In genomic region chr8:105965266-105965904, GRCm38 (mm10) we compare ENCODE assay signal across 8 mouse cellular contexts. TPM values are rescaled to one million over a fixed set of nuclear protein-coding genes. Genes with fewer than 3 reads are reported as not detected.
DNase-seq lines count a peak whose midpoint lies in the region; ATAC-seq and TF ChIP-seq lines count a peak whose summit lies in the region.

No protein-coding gene starts in this region.

- peak; percentile 23; the same call in 1 of the 2 replicates for ATAC-seq in neural tube, embryonic 11.5 days (ENCODE audit: insufficient read depth, low FRiP score, low TSS enrichment)
- ATAC-seq in kidney, embryonic 14.5 days (ENCODE audit: low FRiP score, low TSS enrichment): peak; percentile 72

- TF ChIP-seq EP300 in heart, adult 2 months (IDR thresholded peaks at IDR 0.05; ENCODE audit: insufficient read depth, low read depth, low read length): no peak; the same call in 1 of the 2 replicates

- TF ChIP-seq CTCF in heart, adult 2 months (IDR thresholded peaks at IDR 0.05): no peak

- H3K9ac ChIP-seq in neural tube, embryonic 11.5 days (ENCODE audit: low read length): peak overlapping the region; percentile 60
- H3K9ac ChIP-seq in heart, adult 2 months (ENCODE audit: low read depth, low read length): peak overlapping the region; percentile 99
- peak overlapping the region; percentile 86 for H3K9ac ChIP-seq in kidney, embryonic 14.5 days (ENCODE audit: low read depth, low read length)

- no peak; the same call in 1 of the 2 replicates for TF ChIP-seq POLR2A in heart, adult 2 months (IDR thresholded peaks at IDR 0.05; ENCODE audit: insufficient read depth, low read depth, low read length)

- H3K4me2 ChIP-seq in neural tube, embryonic 11.5 days (ENCODE audit: low read depth): peak overlapping the region; percentile 60
- H3K4me2 ChIP-seq in kidney, embryonic 14.5 days (replicated peaks; ENCODE audit: low read depth, low read length): peak overlapping the region; percentile 78

- no peaks in the 10 kb centered on the region for H3K9me3 ChIP-seq in neural tube, embryonic 11.5 days (ENCODE audit: control insufficient read depth, low read length)
- no peaks in the 10 kb centered on the region for H3K9me3 ChIP-seq in kidney, embryonic 14.5 days (ENCODE audit: control insufficient read depth, low read length)

- DNase-seq in neural tube, embryonic 11.5 days (ENCODE audit: low spot score): no peak
- DNase-seq in neural tube, embryonic 10.5 days (ENCODE audit: extremely low spot score, low spot score): no peak
- DNase-seq in embryo, embryonic 10.5 days (ENCODE audit: low spot score): peak; percentile 46
- DNase-seq in heart, adult 2 months: no peak
- peak; percentile 52 for DNase-seq in lung, postnatal 25 days (ENCODE audit: low spot score)
- peak; percentile 38 for DNase-seq in spleen, adult 12 weeks (ENCODE audit: low spot score)
- no peak for DNase-seq in cerebellum, adult 11-12 months

- H3K36me3 ChIP-seq in neural tube, embryonic 11.5 days (ENCODE audit: control insufficient read depth, insufficient read depth, low read length): no peaks in the 10 kb centered on the region
- H3K36me3 ChIP-seq in heart, adult 2 months (ENCODE audit: control insufficient read depth, insufficient read depth, low read length): no peaks in the 10 kb centered on the region
- no peaks in the 10 kb centered on the region; the same call in 1 of the 2 replicates for H3K36me3 ChIP-seq in kidney, embryonic 14.5 days (ENCODE audit: control insufficient read depth, insufficient read depth, low read length)

- peaks cover 12% of the 10 kb centered on the region for H3K27me3 ChIP-seq in neural tube, embryonic 11.5 days (ENCODE audit: control insufficient read depth, insufficient read depth, low read length)
- H3K27me3 ChIP-seq in heart, adult 2 months (ENCODE audit: control insufficient read depth, insufficient read depth, low read length): no peaks in the 10 kb centered on the region
- no peaks in the 10 kb centered on the region for H3K27me3 ChIP-seq in kidney, embryonic 14.5 days (ENCODE audit: control insufficient read depth, insufficient read depth, low read length)

- H3K79me2 ChIP-seq in heart, adult 2 months (replicated peaks; ENCODE audit: control insufficient read depth, insufficient read depth, low read length): peaks cover 1% of the 10 kb centered on the region; the same call in 1 of the 2 replicates

- peak overlapping the region; percentile 53 for H3K4me3 ChIP-seq in neural tube, embryonic 11.5 days (ENCODE audit: low read depth, low read length)
- H3K4me3 ChIP-seq in heart, adult 2 months: peak overlapping the region; percentile 95
- peak overlapping the region; percentile 83 for H3K4me3 ChIP-seq in kidney, embryonic 14.5 days (ENCODE audit: low read length)

- H3K27ac ChIP-seq in neural tube, embryonic 11.5 days (ENCODE audit: low read depth, low read length): no peak overlapping the region
- H3K27ac ChIP-seq in heart, adult 2 months: peak overlapping the region; percentile 95
- H3K27ac ChIP-seq in kidney, embryonic 14.5 days (ENCODE audit: low read depth, low read length): peak overlapping the region; percentile 78; the same call in 1 of the 2 replicates

- WGBS in neural tube, embryonic 11.5 days: 3% methylated on average over 39 of the region's 40 CpGs
- WGBS in heart, adult 2 months: under 1% methylated on average over 40 of the region's 40 CpGs
- WGBS in kidney, embryonic 14.5 days: 2% methylated on average over 33 of the region's 40 CpGs

- intact Hi-C loops in heart, adult 2 months (cut with DNase I): loop anchor here (2.0 kb wide), 1 partner anchor 27 kb away; the partner anchor contains the start of gene Psmb10

- peaks cover 7% of the 10 kb centered on the region; the same call in 1 of the 2 replicates for H3K4me1 ChIP-seq in neural tube, embryonic 11.5 days (ENCODE audit: control insufficient read depth, insufficient read depth, low read length)
- peaks cover 16% of the 10 kb centered on the region for H3K4me1 ChIP-seq in heart, adult 2 months (ENCODE audit: control insufficient read depth, insufficient read depth, low read length)
- peaks cover 10% of the 10 kb centered on the region for H3K4me1 ChIP-seq in kidney, embryonic 14.5 days (ENCODE audit: control insufficient read depth, insufficient read depth, low read length)

RNA-seq across cellular contexts. Expression of gene Slc12a4, which starts 0.5 kb away (rescaled TPM):
- 10.3 and 13.0 TPM in 2 replicates for polyA plus RNA-seq in neural tube, embryonic 11.5 days (2014; fragmentation: Nextera tagmentation; extraction: Ambion mirVana)
- total RNA-seq in heart, adult 2 months (2021): 10 to 100 TPM; 35.0 to 38.1 TPM
- polyA plus RNA-seq in heart, adult 2 months (2012; rRNA removed): 54.6 and 73.4 TPM in 2 replicates
- 16.8 and 21.8 TPM in 2 replicates for polyA plus RNA-seq in kidney, embryonic 14.5 days (2014; fragmentation: Nextera tagmentation; extraction: Ambion mirVana)

RNA-seq across cellular contexts. Expression of gene Dpep3, which starts 13.8 kb away (rescaled TPM):
- not detected in 2 replicates for polyA plus RNA-seq in neural tube, embryonic 11.5 days (2014; fragmentation: Nextera tagmentation; extraction: Ambion mirVana)
- not detected for total RNA-seq in heart, adult 2 months (2021)
- 0.23 and 0.26 TPM in 2 replicates for polyA plus RNA-seq in heart, adult 2 months (2012; rRNA removed)
- polyA plus RNA-seq in kidney, embryonic 14.5 days (2014; fragmentation: Nextera tagmentation; extraction: Ambion mirVana): not detected in 2 replicates

RNA-seq across cellular contexts. Expression of gene Lcat, which starts 22.2 kb away (rescaled TPM):
- 0.50 and 0.54 TPM in 2 replicates for polyA plus RNA-seq in neural tube, embryonic 11.5 days (2014; fragmentation: Nextera tagmentation; extraction: Ambion mirVana)
- under 1 TPM; 0.70 to 0.84 TPM for total RNA-seq in heart, adult 2 months (2021)
- polyA plus RNA-seq in heart, adult 2 months (2012; rRNA removed): 3.9 and 4.1 TPM in 2 replicates
- 0.89 and 1.6 TPM in 2 replicates for polyA plus RNA-seq in kidney, embryonic 14.5 days (2014; fragmentation: Nextera tagmentation; extraction: Ambion mirVana)

RNA-seq across cellular contexts. Expression of gene Dus2, which starts 25.8 kb away (rescaled TPM):
- 14.5 and 18.6 TPM in 2 replicates for polyA plus RNA-seq in neural tube, embryonic 11.5 days (2014; fragmentation: Nextera tagmentation; extraction: Ambion mirVana)
- 1 to 10 TPM; 9.1 to 9.4 TPM for total RNA-seq in heart, adult 2 months (2021)
- polyA plus RNA-seq in heart, adult 2 months (2012; rRNA removed): 7.8 and 11.9 TPM in 2 replicates
- polyA plus RNA-seq in kidney, embryonic 14.5 days (2014; fragmentation: Nextera tagmentation; extraction: Ambion mirVana): 18.3 and 19.9 TPM in 2 replicates

RNA-seq across cellular contexts. Expression of gene Psmb10, which starts 27.1 kb away (rescaled TPM):
- polyA plus RNA-seq in neural tube, embryonic 11.5 days (2014; fragmentation: Nextera tagmentation; extraction: Ambion mirVana): 28.5 and 30.2 TPM in 2 replicates
- 10 to 100 TPM; 58.1 to 68.1 TPM for total RNA-seq in heart, adult 2 months (2021)
- 95.9 and 96.5 TPM in 2 replicates for polyA plus RNA-seq in heart, adult 2 months (2012; rRNA removed)
- 38.7 and 47.6 TPM in 2 replicates for polyA plus RNA-seq in kidney, embryonic 14.5 days (2014; fragmentation: Nextera tagmentation; extraction: Ambion mirVana)

Comparison
In these comparisons a context has a peak if more than half of its experiments do, and no peak if none do; other contexts are left out.
1. DNase-seq: peak in embryo, embryonic 10.5 days (single experiment), lung, postnatal 25 days (single experiment) and spleen, adult 12 weeks (single experiment); none in neural tube, embryonic 11.5 days (single experiment), neural tube, embryonic 10.5 days (single experiment), heart, adult 2 months (0 of 2) and cerebellum, adult 11-12 months (single experiment).
2. Peak in every context shown above with its lines, with median percentiles within 50 percentile points of each other: H3K4me3 ChIP-seq and H3K9ac ChIP-seq.